Mouse (Mus musculus): ENCODE results near the gene Samd5. TPM values are rescaled to one million over a fixed set of nuclear protein-coding genes. Genes with fewer than 3 reads are reported as not detected.
A peak's percentile ranks its signal among the peaks of the same experiment; 100 is the strongest.

Gene Samd5
- total RNA-seq, 2 experiments from 2014 or later = 3.5 to 4.6 TPM

DNA sequence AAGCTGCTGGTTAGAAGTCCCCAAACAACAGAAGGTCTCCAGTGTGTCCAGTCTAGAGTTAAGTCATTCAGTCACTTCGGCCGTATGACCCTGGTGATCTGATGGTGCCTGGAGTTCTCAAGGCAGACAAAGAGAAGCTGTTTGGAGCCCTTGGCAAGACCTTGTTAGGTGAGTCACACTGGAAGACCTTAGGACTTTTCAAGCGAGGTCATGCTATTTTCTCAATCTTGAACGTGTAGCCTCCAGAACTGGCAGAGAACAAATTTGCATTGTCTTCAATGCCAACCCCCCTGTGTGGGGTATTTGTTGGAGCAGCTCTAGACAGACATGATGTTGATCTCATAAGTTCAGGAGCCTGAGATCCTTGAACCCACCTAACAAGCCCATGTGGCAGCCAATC is 6.2 kb downstream of the Samd5 start:
- intact Hi-C loops (cut with DNase I) = no loop called here
- DNase-seq = no peak

DNA sequence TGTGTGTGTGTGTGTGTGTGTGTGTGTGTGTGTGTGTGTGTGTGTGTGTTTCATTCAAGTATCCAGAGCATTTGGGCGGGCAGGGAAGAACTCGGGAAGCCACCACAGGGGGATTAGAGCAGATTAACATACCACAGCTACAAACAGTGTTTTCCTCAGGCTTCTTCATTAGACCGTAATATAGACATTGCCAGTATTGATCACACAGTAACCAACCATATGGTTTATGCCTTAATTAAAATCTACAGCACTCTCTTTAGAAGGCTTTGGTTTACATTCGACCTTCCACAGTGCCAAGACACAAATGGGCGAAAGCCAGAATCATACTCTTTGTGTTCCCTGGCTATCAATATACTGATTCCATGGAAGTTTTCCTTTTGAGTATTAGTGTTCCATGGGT is 22.1 kb downstream of the Samd5 start:
- no peak for DNase-seq
- intact Hi-C loops (cut with DNase I) = no loop called here

DNA sequence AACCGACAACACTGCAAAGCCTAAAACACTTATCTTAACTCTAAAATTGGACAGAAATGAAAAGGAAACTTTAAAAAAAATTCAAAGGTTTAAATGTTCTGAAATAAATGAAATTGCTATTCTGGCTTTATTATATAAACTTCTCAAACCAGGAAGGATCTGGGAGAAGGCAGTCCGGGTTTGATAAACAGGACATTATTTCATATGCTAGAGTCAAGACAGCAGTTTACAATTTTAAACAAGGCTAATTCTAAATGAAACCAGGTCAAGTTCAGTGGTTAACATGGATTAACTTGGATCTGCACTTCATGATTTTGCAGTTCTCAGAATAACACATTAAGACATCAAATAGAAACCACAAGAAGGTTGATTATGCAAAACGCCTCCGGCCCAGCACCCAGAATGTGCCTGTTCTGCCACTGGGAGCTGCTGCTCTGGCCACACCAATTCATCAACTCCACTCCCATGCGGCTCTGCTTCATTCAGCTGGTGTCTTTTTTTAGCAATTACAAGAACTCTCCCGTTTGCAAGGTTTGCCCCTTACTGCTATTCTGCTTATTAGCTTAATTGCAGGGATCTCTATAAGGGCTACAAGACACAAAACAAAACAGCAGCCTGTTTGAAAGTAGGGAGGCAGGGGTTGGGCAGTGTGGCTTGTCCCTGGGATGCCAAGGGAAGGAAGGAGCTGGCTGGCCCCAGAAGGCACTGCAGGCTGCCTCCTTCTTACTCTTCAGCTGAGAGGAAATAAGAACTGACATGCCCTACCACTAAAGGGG is 24.8 kb downstream of the Samd5 start:
- intact Hi-C loops (cut with DNase I) = no loop called here
- DNase-seq = no peak

DNA sequence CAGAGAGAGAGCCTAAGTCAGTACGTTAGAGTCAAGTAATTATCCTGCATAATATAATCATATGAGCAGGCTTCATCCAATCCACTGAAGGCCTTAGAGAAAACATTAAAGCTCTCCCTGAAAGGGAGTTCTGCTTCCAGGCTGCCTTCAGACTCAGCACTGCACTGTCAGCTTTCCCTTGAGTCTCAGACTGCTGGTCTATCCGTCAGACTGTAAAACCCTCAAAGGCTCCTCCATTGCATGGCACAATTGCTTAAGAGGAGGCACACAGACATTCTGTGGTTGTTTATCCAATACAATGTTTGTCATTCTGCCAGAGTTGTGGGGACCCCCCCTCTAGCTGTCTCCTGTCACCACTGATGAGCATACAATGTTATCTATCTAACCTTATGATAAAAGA is 26.5 kb downstream of the Samd5 start:
- no peak for DNase-seq
- intact Hi-C loops (cut with DNase I) = no loop called here

DNA sequence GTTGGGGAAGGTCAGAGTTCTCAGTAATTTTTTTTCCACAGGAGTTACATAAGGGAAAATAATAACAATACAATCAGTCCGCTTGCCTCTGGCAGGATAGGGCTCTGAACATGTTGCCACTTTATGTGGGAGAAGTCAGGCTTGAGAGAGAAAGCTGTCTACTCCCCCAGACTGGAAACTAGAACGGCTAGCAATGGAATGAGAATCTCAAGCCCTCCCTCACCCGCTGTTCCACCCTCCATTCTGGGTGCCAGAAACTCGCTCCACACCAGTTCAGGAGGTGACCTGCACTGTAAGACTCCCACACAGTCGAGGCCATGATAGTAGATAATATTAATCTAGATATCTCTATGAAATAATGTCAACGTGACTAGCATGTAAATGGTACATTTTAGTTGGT is 27.3 kb downstream of the Samd5 start:
- intact Hi-C loops (cut with DNase I) = no loop called here
- no peak for DNase-seq

DNA sequence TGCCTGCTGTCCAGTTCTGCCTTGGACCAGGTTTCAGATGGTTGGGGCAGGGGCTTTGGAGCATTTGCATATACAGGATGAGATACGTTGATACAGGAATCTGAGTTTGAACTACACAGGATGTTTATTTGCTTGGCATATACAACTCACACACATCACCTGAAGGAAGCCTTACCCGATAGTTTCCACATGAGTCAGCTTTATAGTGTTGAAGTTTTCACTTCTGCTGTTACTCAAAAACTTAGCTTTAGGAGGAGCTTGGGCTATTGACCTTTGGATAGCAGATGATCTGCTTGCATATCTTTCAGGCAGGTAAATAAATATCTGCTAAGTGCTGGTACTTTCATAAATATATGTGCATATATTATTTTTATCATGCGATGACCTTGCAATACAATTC is 28.6 kb downstream of the Samd5 start:
- DNase-seq = no peak
- intact Hi-C loops (cut with DNase I) = no loop called here

DNA sequence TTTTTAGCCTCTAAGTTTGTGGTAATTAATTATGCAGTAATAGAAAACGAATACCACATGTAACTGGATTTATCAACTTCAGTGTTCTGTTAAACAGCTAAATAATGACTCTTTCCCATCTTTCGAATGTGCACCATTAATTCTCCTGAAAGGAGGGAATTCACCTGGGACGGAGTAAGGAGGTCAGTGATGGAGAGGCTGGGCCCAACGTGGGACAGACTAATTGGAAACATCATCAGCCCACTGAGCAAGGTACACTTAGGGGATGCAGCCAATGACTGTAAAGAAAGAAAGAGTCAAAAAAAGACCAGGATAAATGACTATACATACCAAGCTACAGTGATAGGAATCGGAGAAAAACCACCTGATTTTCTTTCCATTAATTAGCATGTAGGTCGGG is 31.5 kb downstream of the Samd5 start:
- intact Hi-C loops (cut with DNase I) = loop anchor here (2.0 kb wide), 1 partner anchor 41 kb away; no protein-coding TSS in a partner anchor

DNA sequence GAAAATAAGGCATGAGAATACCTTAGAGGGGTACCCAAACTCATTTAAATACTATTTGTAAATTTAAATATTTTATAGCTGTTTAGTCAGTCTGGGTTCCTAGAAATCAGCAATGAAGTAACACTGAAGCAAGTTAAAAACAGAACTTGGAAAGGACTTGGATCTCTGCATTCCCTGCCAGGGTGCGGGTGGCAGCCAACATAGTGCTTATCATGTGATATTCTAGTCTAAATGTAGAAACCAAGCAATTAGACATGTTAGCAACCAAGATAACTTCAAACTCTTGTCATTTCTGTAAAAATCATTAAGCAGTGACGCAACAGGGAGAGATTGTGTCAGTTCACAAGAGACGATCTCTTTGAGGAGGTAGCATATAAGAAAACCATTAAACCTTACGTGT is 32.9 kb downstream of the Samd5 start:
- intact Hi-C loops (cut with DNase I) = loop anchor here (2.0 kb wide), 1 partner anchor 39 kb away; no protein-coding TSS in a partner anchor
- peak in 1 of 2 experiments; percentile 20 for DNase-seq

More for the DNA sequence above, 31.5 kb downstream of the Samd5 start:
- no peak for DNase-seq

DNA sequence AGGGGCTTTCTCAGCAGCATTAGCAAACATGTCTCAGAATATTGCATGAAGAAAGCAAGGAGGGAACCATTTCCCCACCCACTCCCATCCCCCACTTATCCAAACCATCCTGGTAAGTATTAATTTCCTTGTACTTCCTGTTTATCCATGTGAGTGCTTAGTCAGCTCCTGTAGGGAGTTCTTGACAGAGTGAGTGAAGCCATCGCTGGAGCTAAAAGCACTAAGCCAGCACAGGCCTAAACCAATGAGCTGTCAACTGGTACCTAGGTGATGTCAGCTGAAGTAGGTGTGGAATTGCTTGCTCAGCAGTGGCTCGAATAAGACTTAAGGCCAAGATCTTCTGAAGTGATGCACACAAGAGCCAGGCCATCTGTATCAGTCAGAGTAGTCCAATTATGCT is 34.3 kb downstream of the Samd5 start:
- DNase-seq = no peak
- intact Hi-C loops (cut with DNase I) = no loop called here

DNA sequence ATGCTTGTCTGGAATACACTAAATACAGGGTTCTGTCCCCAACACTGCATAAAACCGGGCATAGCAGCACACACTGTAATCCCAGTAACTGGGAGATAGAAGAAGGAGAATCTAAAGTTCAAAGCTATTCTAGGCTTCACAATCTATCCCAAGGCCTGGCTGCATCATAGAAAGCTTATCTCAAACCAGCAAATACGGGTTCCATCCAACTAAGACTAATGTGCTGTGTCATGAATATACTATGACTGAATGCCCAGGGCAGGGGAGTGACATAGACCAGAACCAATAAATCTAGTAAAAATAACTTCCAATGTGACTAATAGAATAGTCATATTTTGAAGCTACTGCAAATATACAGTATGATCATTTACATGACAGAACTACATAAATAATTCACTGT is 35.0 kb downstream of the Samd5 start:
- DNase-seq = no peak

DNA sequence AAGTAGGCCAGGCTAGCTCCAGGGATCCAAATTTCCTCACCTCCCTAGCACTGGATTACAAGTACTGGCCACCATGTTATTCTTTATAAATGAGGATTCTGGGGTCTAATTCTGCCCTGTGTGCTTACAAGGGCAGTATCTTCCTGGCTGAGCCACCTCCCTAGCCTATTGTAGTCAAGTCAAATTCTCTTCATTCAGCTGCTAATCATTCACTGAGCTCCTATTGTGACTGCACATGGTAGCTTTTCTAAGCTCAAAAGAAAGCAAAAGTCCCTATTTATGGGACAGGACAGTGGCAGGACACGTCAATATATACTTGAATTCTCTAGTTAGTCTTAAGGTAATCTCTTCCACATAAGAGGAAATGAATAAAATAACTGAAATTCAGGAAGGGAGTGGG is 49.7 kb downstream of the Samd5 start:
- intact Hi-C loops (cut with DNase I) = no loop called here

More for the DNA sequence above, 35.0 kb downstream of the Samd5 start:
- intact Hi-C loops (cut with DNase I) = no loop called here

DNA sequence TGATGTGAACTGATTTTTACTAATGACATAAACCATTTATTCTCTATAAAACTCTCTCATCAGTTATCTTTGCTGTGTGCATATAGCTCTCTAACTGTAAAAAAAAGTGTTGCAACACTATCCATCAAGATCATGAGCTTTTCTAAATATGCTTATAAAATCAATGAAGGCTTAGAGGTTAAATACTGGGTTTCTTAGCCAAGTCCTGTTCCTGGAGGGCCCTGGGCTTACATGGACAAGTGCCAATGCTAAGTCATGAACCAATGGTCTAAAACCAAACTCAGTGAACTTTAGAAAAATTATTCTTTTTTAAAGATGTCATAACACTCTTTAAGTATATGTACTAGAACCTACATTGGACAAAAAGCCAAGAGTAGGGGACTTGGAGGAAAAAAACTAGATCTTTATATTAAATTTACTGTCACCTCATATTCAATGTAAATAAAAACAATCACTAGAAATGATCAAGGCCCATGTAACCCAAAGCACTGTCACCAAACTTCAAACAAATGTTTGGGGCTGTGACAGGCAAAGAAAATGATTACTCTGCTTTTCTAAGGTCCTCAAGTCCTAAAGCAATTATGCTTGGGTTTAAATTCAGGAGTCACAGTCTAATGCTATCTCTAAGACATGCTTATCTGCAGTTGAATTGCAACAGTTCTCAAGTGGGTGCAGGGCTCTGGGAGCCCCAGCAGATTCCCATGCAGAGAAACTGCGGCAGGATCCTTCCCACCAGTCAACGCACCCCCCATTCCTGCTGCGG is 52.9 kb downstream of the Samd5 start:
- no peak for DNase-seq

More for the DNA sequence above, 49.7 kb downstream of the Samd5 start:
- DNase-seq = no peak

DNA sequence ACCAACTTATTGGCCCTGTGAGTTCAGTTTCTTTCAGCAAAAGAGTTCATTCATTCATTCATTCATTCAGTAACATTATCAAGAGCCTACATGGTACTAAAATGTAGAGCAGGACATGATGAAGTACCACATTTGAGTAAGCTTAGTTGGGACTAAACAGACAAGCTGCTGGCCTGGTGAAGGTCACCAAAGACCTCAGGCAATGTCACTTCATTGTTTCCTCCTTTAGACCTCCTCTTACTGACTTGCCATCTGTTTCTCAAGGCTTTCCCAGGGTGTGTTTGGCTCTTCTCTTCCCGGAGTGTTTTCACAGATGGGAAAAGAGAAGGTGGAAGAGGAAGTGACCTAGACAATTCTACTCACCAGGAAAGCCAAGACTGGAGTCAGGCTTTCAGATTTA is 54.0 kb downstream of the Samd5 start:
- intact Hi-C loops (cut with DNase I) = no loop called here

More for the DNA sequence above, 52.9 kb downstream of the Samd5 start:
- intact Hi-C loops (cut with DNase I) = no loop called here

DNA sequence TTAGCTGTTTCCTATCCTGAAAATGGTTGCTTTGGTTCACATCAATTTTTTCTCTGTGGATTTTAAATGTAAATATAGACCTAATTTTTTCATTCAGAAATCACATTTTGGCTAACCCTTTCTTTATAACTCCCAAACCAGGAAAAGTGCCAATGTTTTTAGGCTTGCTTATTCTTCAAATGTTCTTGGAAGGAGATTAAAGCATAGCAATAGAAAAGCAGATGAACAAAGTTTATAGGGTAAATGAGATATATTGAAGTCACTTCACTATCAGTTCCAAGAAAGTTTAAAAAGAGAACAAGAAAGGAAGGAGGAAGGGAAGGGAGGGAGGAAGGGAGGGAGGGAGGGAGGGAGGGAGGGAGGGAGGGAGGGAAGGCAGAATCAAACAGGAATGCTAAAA is 60.0 kb downstream of the Samd5 start:
- DNase-seq = no peak
- intact Hi-C loops (cut with DNase I) = no loop called here

More for the DNA sequence above, 54.0 kb downstream of the Samd5 start:
- no peak for DNase-seq

DNA sequence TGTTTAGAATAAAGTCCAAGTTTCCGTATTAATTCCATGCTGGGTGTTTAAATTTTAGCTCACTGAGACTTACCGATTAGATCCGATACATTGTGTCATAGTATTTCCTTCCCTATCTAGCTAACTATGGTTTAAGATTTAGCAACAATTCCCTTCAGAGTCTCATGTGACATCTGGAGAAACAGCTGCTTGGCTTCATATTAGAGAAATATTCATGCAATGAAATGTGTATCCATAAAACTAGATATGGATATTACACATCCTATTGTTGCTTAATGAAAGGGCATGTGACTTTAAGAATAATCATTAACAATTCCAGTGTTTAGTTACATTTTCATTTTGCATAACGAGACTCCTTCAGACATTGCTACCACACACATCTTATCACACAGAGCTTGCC is 66.2 kb downstream of the Samd5 start:
- no peak for DNase-seq

DNA sequence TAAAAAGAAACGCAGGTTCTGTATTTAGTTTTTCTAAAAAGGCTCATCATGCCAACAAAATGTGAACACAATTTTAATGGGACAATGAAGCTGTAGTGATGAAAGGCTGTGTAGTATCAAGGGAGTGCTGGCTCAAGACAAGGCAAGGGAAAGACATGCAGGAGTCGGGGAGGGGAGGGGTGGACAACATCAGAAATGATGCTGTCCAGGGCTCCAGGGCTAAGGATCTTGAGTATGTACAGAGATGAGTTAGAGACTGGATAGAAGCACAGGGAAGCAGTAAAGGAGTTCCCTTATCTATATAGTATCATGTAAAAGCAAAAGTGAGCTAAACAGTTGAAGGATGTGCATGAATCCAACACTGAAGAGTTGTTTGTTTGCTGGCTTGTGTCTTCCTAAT is 67.9 kb downstream of the Samd5 start:
- intact Hi-C loops (cut with DNase I) = no loop called here
- DNase-seq = no peak

More for the DNA sequence above, 66.2 kb downstream of the Samd5 start:
- intact Hi-C loops (cut with DNase I) = no loop called here

DNA sequence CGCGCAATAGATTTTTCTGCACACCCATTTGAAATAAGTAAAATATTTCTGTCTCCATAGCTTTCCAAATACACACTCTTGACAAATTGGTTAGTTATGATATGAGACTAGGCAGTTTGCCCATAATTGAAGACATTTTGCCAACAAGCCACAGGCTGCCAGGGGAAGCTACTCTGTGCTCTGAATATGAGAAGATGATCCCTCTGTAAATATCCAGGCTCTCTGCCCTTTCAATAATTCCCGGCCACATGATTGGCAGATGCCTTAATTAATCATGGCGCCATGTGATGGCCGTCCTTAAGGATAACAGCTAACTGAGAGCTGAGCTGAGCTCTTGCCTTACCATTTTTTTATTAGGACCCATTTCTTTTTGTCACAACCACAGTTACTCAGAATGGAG is 69.4 kb downstream of the Samd5 start:
- peak; percentile 23 to 31 for DNase-seq
- intact Hi-C loops (cut with DNase I) = no loop called here

DNA sequence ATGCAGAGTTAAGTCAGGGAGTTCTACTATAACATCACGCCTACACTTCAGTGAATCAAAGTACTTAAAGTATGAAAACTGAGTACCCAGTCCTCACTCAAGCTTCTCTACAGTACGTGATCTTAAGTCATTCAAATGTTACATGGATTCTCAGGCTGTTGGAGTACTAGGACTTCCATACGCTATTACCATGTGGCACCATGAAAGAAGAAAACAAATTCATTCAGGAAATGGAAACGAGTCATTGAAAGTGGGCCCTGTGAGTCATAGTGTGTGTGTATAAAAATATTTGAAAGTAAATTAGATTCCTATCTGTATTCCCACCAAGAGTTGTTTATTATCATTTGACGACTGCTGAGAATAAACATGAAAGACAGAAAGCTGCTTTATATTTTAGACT is 71.7 kb downstream of the Samd5 start:
- intact Hi-C loops (cut with DNase I) = loop anchor here (2.0 kb wide), 2 partner anchors 28 to 40 kb away; no protein-coding TSS in a partner anchor
- no peak for DNase-seq

DNA sequence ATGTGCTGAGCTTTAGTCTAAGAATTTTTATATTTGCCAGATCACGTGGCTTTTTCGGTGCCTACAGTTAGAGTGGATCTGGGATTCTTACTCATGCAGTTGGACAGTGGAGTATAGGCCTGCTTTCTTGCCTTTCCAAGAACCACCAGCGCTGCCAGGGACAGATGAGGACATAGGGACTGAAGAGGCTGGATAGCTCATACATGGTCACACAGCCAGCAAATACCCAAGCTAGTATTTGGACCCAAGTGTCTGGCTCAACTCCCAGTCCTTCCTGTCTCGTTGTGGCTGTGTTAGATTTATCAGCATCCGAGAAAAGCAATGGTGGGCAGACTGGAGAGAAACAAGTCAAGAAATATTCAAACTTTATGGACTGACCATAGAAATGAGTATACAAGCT is 72.2 kb downstream of the Samd5 start:
- intact Hi-C loops (cut with DNase I) = loop anchor here (2.0 kb wide), 2 partner anchors 28 to 40 kb away; no protein-coding TSS in a partner anchor
- peak; percentile 41 to 44 for DNase-seq

DNA sequence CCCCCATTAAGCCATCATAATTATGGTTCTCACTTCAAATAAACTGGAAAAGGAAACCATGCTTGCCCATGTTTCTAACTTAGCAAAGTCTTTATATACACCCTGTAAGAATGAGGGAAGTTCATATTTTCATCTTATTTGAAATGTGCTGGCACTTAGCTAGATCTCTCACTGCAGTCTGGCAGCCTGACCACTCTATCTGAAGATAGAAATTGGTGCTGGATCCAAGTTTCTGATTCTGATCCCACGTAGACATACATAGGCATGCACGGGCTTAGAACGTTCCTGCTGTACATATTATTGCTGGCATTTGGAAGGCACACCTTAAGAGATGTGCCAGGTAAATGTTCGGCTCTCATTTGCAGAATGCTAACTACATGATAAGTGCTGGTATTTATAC is 72.6 kb downstream of the Samd5 start:
- intact Hi-C loops (cut with DNase I) = loop anchor here (2.0 kb wide), 2 partner anchors 28 to 40 kb away; no protein-coding TSS in a partner anchor
- no peak for DNase-seq

DNA sequence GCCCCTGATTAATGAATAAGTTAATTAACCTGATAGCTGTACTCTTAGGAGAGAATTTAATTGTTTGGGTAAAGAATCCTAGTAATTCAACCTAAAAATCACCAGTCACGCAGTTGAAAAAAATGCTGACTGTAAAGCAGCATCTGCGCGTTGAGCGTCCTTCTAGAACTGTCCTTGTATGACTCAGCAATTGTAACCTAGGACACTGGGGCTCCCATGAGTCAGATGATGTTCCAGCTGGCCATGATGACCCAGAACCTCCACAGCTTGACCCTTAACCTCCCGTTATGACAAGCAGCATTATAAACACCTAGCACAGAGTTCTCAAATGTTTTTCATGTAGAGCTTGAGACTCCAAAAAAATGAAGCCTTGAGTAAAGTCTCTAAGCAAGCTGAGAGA is 78.8 kb downstream of the Samd5 start:
- intact Hi-C loops (cut with DNase I) = no loop called here
- DNase-seq = no peak

DNA sequence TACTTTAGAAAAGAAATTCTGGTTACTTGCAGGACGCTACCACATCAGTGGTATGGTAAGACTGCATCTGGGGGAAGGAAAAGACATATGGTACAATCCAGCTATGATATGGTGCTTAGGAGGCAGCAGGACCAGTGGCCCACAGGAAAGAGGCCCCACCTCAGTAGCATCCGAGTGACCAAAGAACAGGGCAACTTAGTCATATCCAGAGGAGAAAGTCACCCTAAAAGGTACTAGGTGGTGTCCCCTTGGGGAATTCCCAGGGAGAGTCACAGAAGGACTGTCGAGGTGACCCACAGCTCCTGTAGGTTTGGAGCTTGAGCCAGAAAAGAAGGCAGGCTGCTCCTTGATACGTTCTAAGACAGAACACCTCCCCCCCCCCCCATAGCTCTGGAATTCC is 80.3 kb downstream of the Samd5 start:
- DNase-seq = no peak
- intact Hi-C loops (cut with DNase I) = no loop called here

Measured in heart, postnatal 36 days (tissue).